Mouse (Mus musculus) liver, embryonic 11.5 days (tissue): ENCODE data around the gene Gnat1. TPM values are rescaled to one million over a fixed set of nuclear protein-coding genes. Genes with fewer than 3 reads are reported as not detected.

Experiments
- ATAC-seq: fragments of 200-750 bp; cut with Nextera tagmentation; replicated peaks from 2 replicates; pipeline ENCODE4 v1.8.0; 2017; ENCODE audit warnings: moderate number of reproducible peaks, mild to moderate bottlenecking, moderate TSS enrichment, moderate library complexity; ENCODE audit not compliant: low FRiP score
- DNase-seq: peaks from one replicate; pipeline ENCODE4 v3.0.0-alpha.2; 2017; ENCODE audit warnings: low spot score
- H3K27ac ChIP-seq: fragments of 300-500 bp; sonication (generic); 2 replicates; pipeline ENCODE4 v1.5.1; 2014; ENCODE audit warnings: mild to moderate bottlenecking, low read depth, low read length, control low read depth
- H3K27me3 ChIP-seq: fragments of 300-500 bp; sonication (generic); replicated peaks from 2 replicates; pipeline ENCODE4 v1.6.1; 2014; ENCODE audit warnings: low read length, mixed read lengths; ENCODE audit not compliant: control insufficient read depth, insufficient read depth
- H3K36me3 ChIP-seq: fragments of 300-500 bp; sonication (generic); 2 replicates; pipeline ENCODE4 v1.6.1; 2014; ENCODE audit warnings: mild to moderate bottlenecking, low read length, moderate library complexity, mixed read lengths; ENCODE audit not compliant: control insufficient read depth, insufficient read depth
- H3K4me1 ChIP-seq: fragments of 300-500 bp; sonication (generic); replicated peaks from 2 replicates; pipeline ENCODE4 v1.6.1; 2014; ENCODE audit warnings: low read length, mixed read lengths; ENCODE audit not compliant: control insufficient read depth, insufficient read depth
- H3K4me2 ChIP-seq: fragments of 300-500 bp; sonication (generic); 2 replicates; pipeline ENCODE4 v1.6.1; 2014; ENCODE audit warnings: mild to moderate bottlenecking, control low read depth, moderate library complexity
- H3K4me3 ChIP-seq: fragments of 300-500 bp; sonication (generic); 2 replicates; pipeline ENCODE4 v1.5.1; 2014; ENCODE audit warnings: low read depth, low read length, control low read depth
- H3K9ac ChIP-seq: fragments of 300-500 bp; sonication (generic); 2 replicates; pipeline ENCODE4 v1.6.1; 2014; ENCODE audit warnings: low read depth, low read length, control low read depth
- H3K9me3 ChIP-seq: fragments of 300-500 bp; sonication (generic); 2 replicates; pipeline ENCODE4 v1.6.1; 2016; ENCODE audit warnings: low read length, inconsistent platforms, mixed read lengths; ENCODE audit not compliant: control insufficient read depth
- WGBS: fragments of 180-500 bp; shearing (Covaris S2); extraction: QIAGEN DNeasy Blood & Tissue Kit; methylation state at CpG from one replicate; pipeline ENCODE4 v1.1.7; 2014; 5-methylcytosine and 5-hydroxymethylcytosine counted together
- polyA plus RNA-seq: library from polyadenylated mRNA; unstranded; fragments of >200 nt; fragmentation: Nextera tagmentation; extraction: Ambion mirVana; gene quantifications from 2 replicates; pipeline ENCODE4 v1.2.1, GENCODE M21; 2014

Gene Gnat1
- polyA plus RNA-seq, 1 experiment from 2014 or later, result 4.7 TPM

DNA sequence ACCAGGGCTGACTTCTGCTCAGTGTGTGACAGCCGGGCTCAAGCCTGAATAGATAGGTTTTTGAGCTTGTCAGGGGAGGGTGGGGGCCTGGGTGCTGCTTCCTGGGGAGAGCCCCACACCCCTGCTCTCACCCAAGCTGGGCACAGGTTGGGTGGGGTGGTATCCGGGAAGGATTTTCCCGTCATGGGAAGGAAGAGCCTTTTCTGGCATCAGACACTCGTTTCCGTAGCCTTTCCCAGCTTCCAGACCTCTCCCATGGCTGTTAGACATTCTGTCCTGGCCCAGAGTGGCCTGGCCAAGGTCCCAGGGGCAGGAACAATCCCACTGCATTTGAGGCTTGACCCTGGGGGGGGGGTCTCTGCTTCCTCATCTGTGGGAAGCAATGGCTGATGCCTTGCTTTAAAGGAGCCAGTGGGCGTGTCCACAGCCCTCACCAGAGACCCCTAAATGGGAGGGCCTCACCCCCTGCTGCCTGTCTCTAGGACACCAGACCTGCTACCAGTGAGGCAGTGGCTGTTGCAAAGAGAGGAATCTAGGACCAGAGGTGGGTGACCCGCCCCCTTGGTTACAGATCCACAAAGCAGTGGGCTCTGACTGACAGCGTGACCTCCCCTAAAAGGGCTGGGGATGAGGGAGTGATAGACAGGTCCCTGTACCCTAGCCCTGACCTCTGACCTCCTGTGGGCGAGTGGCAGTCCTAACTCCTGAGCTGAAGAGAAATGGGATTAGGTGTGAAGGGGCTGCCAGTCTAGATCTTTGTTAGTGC lies 17.5 kb upstream of the Gnat1 start:
- Histone ChIP-seq H3K4me1 (peaks cover 30% of the 10 kb centered on the region), H3K27me3 (peaks cover 17% of the 10 kb centered on the region), H3K4me2 (no peak overlapping the region; the same call in 1 of the 2 replicates), H3K4me3 (no peak overlapping the region), H3K9ac (no peak overlapping the region), H3K9me3 (no peaks in the 10 kb centered on the region), H3K36me3 (no peaks in the 10 kb centered on the region), H3K27ac (no peak overlapping the region)
- WGBS, result 49% methylated on average over 9 of the region's 9 CpGs
- DNase-seq (no peak), ATAC-seq (0 out of 2 replicates have a peak, but pooled peaks have one; percentile 21)

- Histone ChIP-seq H3K9me3 (no peaks in the 10 kb centered on the region), H3K4me2 (no peak overlapping the region), H3K9ac (no peak overlapping the region), H3K27ac (no peak overlapping the region), H3K4me3 (no peak overlapping the region), H3K36me3 (no peaks in the 10 kb centered on the region), H3K27me3 (peaks cover 17% of the 10 kb centered on the region), H3K4me1 (peaks cover 30% of the 10 kb centered on the region)
- no peak for ATAC-seq
- no peak for DNase-seq
- WGBS, result 30% methylated on average over 6 of the region's 6 CpGs
Measured at GRCm38 (mm10) chr9:107696106-107696479, 16.6 kb upstream of the Gnat1 start.

- Histone ChIP-seq H3K27ac (no peak overlapping the region), H3K4me2 (no peak overlapping the region), H3K9ac (no peak overlapping the region), H3K9me3 (no peaks in the 10 kb centered on the region), H3K27me3 (peaks cover 17% of the 10 kb centered on the region), H3K4me1 (peaks cover 28% of the 10 kb centered on the region), H3K36me3 (no peaks in the 10 kb centered on the region), H3K4me3 (no peak overlapping the region)
- DNase-seq, result no peak
- WGBS, result 79% methylated on average over 12 of the region's 12 CpGs
- no peak for ATAC-seq
Measured at GRCm38 (mm10) chr9:107695441-107696105, 16.1 kb upstream of the Gnat1 start.

GRCm38 (mm10) chr9:107694627-107695026 lies 15.1 kb upstream of the Gnat1 start:
- Histone ChIP-seq H3K27me3 (peaks cover 9% of the 10 kb centered on the region), H3K9ac (no peak overlapping the region), H3K4me3 (no peak overlapping the region), H3K9me3 (no peaks in the 10 kb centered on the region), H3K4me2 (no peak overlapping the region), H3K36me3 (no peaks in the 10 kb centered on the region; the same call in 1 of the 2 replicates), H3K27ac (no peak overlapping the region), H3K4me1 (peaks cover 25% of the 10 kb centered on the region)
- ATAC-seq (no peak), DNase-seq (no peak)
- 66% methylated on average over 7 of the region's 7 CpGs for WGBS

DNA sequence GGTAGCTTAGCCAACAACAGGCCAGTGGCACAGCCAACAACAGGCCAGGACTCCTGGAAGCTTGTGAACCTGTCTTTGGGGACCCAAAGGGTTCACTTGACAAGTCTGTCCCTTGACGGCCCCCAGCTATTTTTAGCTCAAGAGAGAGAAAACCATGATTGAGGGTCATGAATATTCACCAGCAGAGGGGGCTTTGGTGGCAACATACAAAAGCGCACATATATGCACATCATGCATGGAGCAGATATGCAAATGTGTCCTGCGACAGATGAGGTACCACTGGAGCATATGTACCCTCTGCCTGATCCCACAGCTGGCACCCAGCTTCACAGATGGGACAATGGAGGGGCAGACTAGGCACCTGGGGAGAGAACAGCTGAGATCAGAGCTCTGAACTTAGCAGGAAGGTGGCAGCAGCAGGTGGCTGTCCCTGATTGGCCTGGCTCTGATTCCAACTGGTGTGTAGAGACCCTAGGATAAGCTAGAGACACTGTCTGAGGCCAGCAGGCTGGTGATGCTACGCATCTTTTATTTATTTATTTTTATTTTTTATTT lies 14.0 kb upstream of the Gnat1 start:
- Histone ChIP-seq H3K4me3 (no peak overlapping the region), H3K27me3 (0 out of 2 replicates have a peak, but pooled peaks cover 2% of the 10 kb centered on the region), H3K4me2 (no peak overlapping the region), H3K4me1 (peaks cover 19% of the 10 kb centered on the region), H3K36me3 (no peaks in the 10 kb centered on the region; the same call in 1 of the 2 replicates), H3K9ac (no peak overlapping the region), H3K9me3 (no peaks in the 10 kb centered on the region), H3K27ac (no peak overlapping the region)
- WGBS, result 72% methylated on average over 4 of the region's 4 CpGs
- DNase-seq (no peak), ATAC-seq (no peak)

DNA sequence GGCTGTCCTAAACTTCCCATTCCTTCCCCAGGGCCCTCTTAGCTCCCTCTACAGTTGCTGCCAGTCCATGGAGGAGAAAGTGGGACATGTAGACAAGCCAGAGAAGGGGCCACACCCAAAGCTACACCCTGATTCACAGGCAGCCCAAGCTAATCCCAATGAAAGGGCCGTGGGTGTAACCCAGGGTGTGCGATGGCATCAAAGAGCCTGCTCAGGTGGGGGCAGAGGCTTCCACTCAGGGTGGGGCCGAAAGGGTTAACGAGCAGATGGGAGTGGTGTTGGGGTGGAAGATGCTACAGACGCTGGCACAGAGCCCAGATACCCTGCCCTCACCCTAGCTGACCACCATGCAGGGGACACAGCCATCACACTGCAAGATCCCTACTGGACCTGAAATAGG lies 13.3 kb upstream of the Gnat1 start:
- no peak for ATAC-seq
- H3K27me3 ChIP-seq, result peaks cover under 1% of the 10 kb centered on the region; the same call in 1 of the 2 replicates
- WGBS, result 65% methylated on average over 5 of the region's 5 CpGs
- no peaks in the 10 kb centered on the region; the same call in 1 of the 2 replicates for H3K36me3 ChIP-seq
- no peaks in the 10 kb centered on the region for H3K9me3 ChIP-seq
- peaks cover 11% of the 10 kb centered on the region for H3K4me1 ChIP-seq
- H3K27ac ChIP-seq, result no peak overlapping the region
- no peak for DNase-seq
- no peak overlapping the region for H3K4me2 ChIP-seq
- H3K9ac ChIP-seq, result no peak overlapping the region
- no peak overlapping the region for H3K4me3 ChIP-seq

DNA sequence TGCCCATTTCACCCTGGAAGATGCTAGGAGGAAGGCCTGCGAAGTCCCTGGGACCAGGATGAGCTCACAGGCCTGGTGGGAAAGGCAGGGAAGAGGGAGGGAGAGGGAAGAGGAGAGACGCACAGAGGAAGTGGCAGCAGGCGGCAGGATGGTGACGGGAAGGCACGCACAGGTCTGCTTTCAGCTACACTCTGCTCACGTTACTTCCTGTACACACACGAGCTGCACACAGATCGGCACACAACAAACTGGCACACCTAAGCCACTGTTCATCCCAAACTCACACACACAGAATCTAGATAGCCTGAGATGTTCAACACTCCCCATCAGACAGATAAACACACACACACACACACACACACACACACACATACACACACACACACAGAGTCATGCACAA lies 10.9 kb upstream of the Gnat1 start:
- no peak for ATAC-seq
- no peak overlapping the region for H3K4me3 ChIP-seq
- no peaks in the 10 kb centered on the region for H3K9me3 ChIP-seq
- H3K27ac ChIP-seq, result no peak overlapping the region
- DNase-seq, result no peak
- peaks cover 5% of the 10 kb centered on the region for H3K36me3 ChIP-seq
- WGBS, result 68% methylated on average over 8 of the region's 8 CpGs
- no peak overlapping the region for H3K4me2 ChIP-seq
- H3K27me3 ChIP-seq, result peaks cover 6% of the 10 kb centered on the region; the same call in 1 of the 2 replicates
- no peak overlapping the region for H3K9ac ChIP-seq
- no peaks in the 10 kb centered on the region for H3K4me1 ChIP-seq

- H3K36me3 ChIP-seq, result peaks cover 5% of the 10 kb centered on the region
- 67% methylated on average over 7 of the region's 7 CpGs for WGBS
- H3K4me2 ChIP-seq, result no peak overlapping the region
- H3K27me3 ChIP-seq, result peaks cover 6% of the 10 kb centered on the region; the same call in 1 of the 2 replicates
- H3K9me3 ChIP-seq, result no peaks in the 10 kb centered on the region
- H3K27ac ChIP-seq, result no peak overlapping the region
- no peaks in the 10 kb centered on the region for H3K4me1 ChIP-seq
- no peak overlapping the region for H3K4me3 ChIP-seq
- no peak for DNase-seq
- H3K9ac ChIP-seq, result no peak overlapping the region
- ATAC-seq, result no peak
Measured at GRCm38 (mm10) chr9:107688939-107689338, 9.4 kb upstream of the Gnat1 start.
